Mouse (Mus musculus) midbrain, postnatal 0 days (tissue): Measurements from ENCODE around the gene Sult6b1. TPM values are rescaled to one million over a fixed set of nuclear protein-coding genes. Genes with fewer than 3 reads are reported as not detected.

ENCODE experiments used
- ATAC-seq: fragments of 200-750 bp; cut with Nextera tagmentation; 2 replicates; pipeline ENCODE4 v1.8.0; 2017; ENCODE audit warnings: moderate number of reproducible peaks, mild to moderate bottlenecking, moderate TSS enrichment, moderate library complexity; ENCODE audit not compliant: low FRiP score
- DNase-seq: peaks from one replicate; pipeline ENCODE4 v3.0.0-alpha.2; 2015; ENCODE audit warnings: low spot score
- H3K27ac ChIP-seq: fragments of 300-500 bp; sonication (generic); 2 replicates; pipeline ENCODE4 v1.5.1; 2014; ENCODE audit warnings: low read depth, mild to moderate bottlenecking, low read length, mixed read lengths
- H3K27me3 ChIP-seq: fragments of 300-500 bp; sonication (generic); 2 replicates; pipeline ENCODE4 v1.6.1; 2014; ENCODE audit warnings: low read length, control low read depth, mixed read lengths; ENCODE audit not compliant: insufficient read depth
- H3K36me3 ChIP-seq: fragments of 300-500 bp; sonication (generic); 2 replicates; pipeline ENCODE4 v1.6.1; 2014; ENCODE audit warnings: low read length, control low read depth, mixed read lengths; ENCODE audit not compliant: insufficient read depth
- H3K4me1 ChIP-seq: fragments of 300-500 bp; sonication (generic); 2 replicates; pipeline ENCODE4 v1.6.1; 2014; ENCODE audit warnings: mild to moderate bottlenecking, control low read depth, antibody characterized with exemption, low read length, mixed read lengths; ENCODE audit not compliant: insufficient read depth
- H3K4me2 ChIP-seq: fragments of 300-500 bp; sonication (generic); 2 replicates; pipeline ENCODE4 v1.6.1; 2014; ENCODE audit warnings: low read depth, mild to moderate bottlenecking, low read length, mixed read lengths; ENCODE audit not compliant: poor library complexity, severe bottlenecking
- H3K4me3 ChIP-seq: fragments of 300-500 bp; sonication (generic); 2 replicates; pipeline ENCODE4 v1.5.1; 2014; ENCODE audit warnings: low read depth, mild to moderate bottlenecking, low read length, moderate library complexity
- H3K9ac ChIP-seq: fragments of 300-500 bp; sonication (generic); replicated peaks from 2 replicates; pipeline ENCODE4 v1.6.1; 2014; ENCODE audit warnings: mild to moderate bottlenecking, low read length, moderate library complexity, mixed read lengths; ENCODE audit not compliant: poor library complexity, severe bottlenecking
- H3K9me3 ChIP-seq: fragments of 300-500 bp; sonication (generic); 2 replicates; pipeline ENCODE4 v1.6.1; 2016; ENCODE audit warnings: low read length, control low read depth
- CTCF ChIP-seq: IDR thresholded peaks from 2 replicates; pipeline ENCODE4 v1.5.1; 2016; ENCODE audit warnings: antibody characterized with exemption, mild to moderate bottlenecking
- WGBS: fragments of 180-500 bp; shearing (Covaris S2); extraction: QIAGEN DNeasy Blood & Tissue Kit; methylation state at CpG from one replicate; pipeline ENCODE4 v1.1.7; 2014; 5-methylcytosine and 5-hydroxymethylcytosine counted together
- polyA plus RNA-seq: library from polyadenylated mRNA; unstranded; fragments of >200 nt; fragmentation: Nextera tagmentation; extraction: Ambion mirVana; gene quantifications from 2 replicates; pipeline ENCODE4 v1.2.1, GENCODE M21; 2015
- total RNA-seq: library from RNA; depleted of rRNA; stranded (reverse); fragments of >200 nt; gene quantifications from 2 replicates; pipeline ENCODE4 v1.2.3, GENCODE M21; 2014

Gene Sult6b1
- total and polyA plus RNA-seq, 2 experiments from 2014 or later = not detected

GRCm38 (mm10) chr17:78895394-78895793 is 11.4 kb downstream of the Sult6b1 start:
- Histone ChIP-seq H3K36me3 (no peaks in the 10 kb centered on the region), H3K4me3 (no peak overlapping the region), H3K9ac (no peak overlapping the region), H3K9me3 (no peaks in the 10 kb centered on the region), H3K27me3 (no peaks in the 10 kb centered on the region), H3K4me1 (no peaks in the 10 kb centered on the region), H3K4me2 (peak overlapping the region; percentile 21; the same call in 1 of the 2 replicates), H3K27ac (no peak overlapping the region)
- no peak for ATAC-seq
- peak; percentile 57 for TF ChIP-seq CTCF
- 33% methylated on average over 8 of the region's 8 CpGs for WGBS
- peak; percentile 88 for DNase-seq

GRCm38 (mm10) chr17:78894991-78895390 is 11.8 kb downstream of the Sult6b1 start:
- WGBS = 86% methylated on average over 7 of the region's 7 CpGs

GRCm38 (mm10) chr17:78891020-78891419 is 15.8 kb downstream of the Sult6b1 start:
- Histone ChIP-seq H3K4me3 (no peak overlapping the region), H3K27ac (no peak overlapping the region), H3K36me3 (no peaks in the 10 kb centered on the region), H3K9ac (no peak overlapping the region), H3K4me2 (no peak overlapping the region), H3K9me3 (no peaks in the 10 kb centered on the region), H3K4me1 (no peaks in the 10 kb centered on the region), H3K27me3 (no peaks in the 10 kb centered on the region)
- DNase-seq (no peak), ATAC-seq (no peak)
- TF ChIP-seq CTCF = no peak
- WGBS = 83% methylated on average over 9 of the region's 9 CpGs

More at GRCm38 (mm10) chr17:78894991-78895390, 11.8 kb downstream of the Sult6b1 start:
- TF ChIP-seq CTCF = no peak
- no peaks in the 10 kb centered on the region for H3K36me3 ChIP-seq
- H3K4me3 ChIP-seq = no peak overlapping the region
- H3K9ac ChIP-seq = no peak overlapping the region
- H3K4me2 ChIP-seq = no peak overlapping the region
- H3K4me1 ChIP-seq = no peaks in the 10 kb centered on the region
- DNase-seq = no peak
- H3K27me3 ChIP-seq = no peaks in the 10 kb centered on the region
- no peak for ATAC-seq
- no peak overlapping the region for H3K27ac ChIP-seq
- no peaks in the 10 kb centered on the region for H3K9me3 ChIP-seq

GRCm38 (mm10) chr17:78889184-78889583 is 17.6 kb downstream of the Sult6b1 start:
- peak; percentile 78 for DNase-seq
- no peaks in the 10 kb centered on the region for H3K4me1 ChIP-seq
- peak; percentile 54; the same call in 1 of the 2 replicates for ATAC-seq
- H3K9ac ChIP-seq = no peak overlapping the region
- no peaks in the 10 kb centered on the region for H3K9me3 ChIP-seq
- no peaks in the 10 kb centered on the region for H3K36me3 ChIP-seq
- no peak overlapping the region for H3K4me2 ChIP-seq
- no peak overlapping the region for H3K27ac ChIP-seq
- no peaks in the 10 kb centered on the region for H3K27me3 ChIP-seq
- TF ChIP-seq CTCF = no peak
- no peak overlapping the region for H3K4me3 ChIP-seq
- 28% methylated on average over 3 of the region's 3 CpGs for WGBS

GRCm38 (mm10) chr17:78888554-78888953 is 18.2 kb downstream of the Sult6b1 start:
- Histone ChIP-seq H3K4me2 (no peak overlapping the region), H3K4me1 (no peaks in the 10 kb centered on the region), H3K9me3 (no peaks in the 10 kb centered on the region), H3K4me3 (no peak overlapping the region), H3K27ac (no peak overlapping the region), H3K27me3 (no peaks in the 10 kb centered on the region), H3K36me3 (no peaks in the 10 kb centered on the region), H3K9ac (no peak overlapping the region)
- WGBS = 93% methylated on average over 4 of the region's 4 CpGs
- TF ChIP-seq CTCF = no peak
- DNase-seq (peak; percentile 4), ATAC-seq (no peak)

- H3K4me1 ChIP-seq = no peaks in the 10 kb centered on the region
- no peak overlapping the region for H3K27ac ChIP-seq
- TF ChIP-seq CTCF = no peak
- ATAC-seq = no peak
- no peaks in the 10 kb centered on the region for H3K36me3 ChIP-seq
- no peak overlapping the region for H3K4me2 ChIP-seq
- H3K4me3 ChIP-seq = no peak overlapping the region
- WGBS = 88% methylated on average over 5 of the region's 5 CpGs
- DNase-seq = no peak
- no peaks in the 10 kb centered on the region for H3K9me3 ChIP-seq
- H3K9ac ChIP-seq = no peak overlapping the region
- H3K27me3 ChIP-seq = no peaks in the 10 kb centered on the region
These were observed 21.3 kb downstream of the Sult6b1 start for GRCm38 (mm10) chr17:78885286-78886065.
